Mouse (Mus musculus): ENCODE results near the gene Spsb4. TPM values are rescaled to one million over a fixed set of nuclear protein-coding genes. Genes with fewer than 3 reads are reported as not detected.

Spsb4 gene
- total and polyA plus RNA-seq, 2 experiments from 2014 or later: 31.8 to 36.4 TPM

DNA sequence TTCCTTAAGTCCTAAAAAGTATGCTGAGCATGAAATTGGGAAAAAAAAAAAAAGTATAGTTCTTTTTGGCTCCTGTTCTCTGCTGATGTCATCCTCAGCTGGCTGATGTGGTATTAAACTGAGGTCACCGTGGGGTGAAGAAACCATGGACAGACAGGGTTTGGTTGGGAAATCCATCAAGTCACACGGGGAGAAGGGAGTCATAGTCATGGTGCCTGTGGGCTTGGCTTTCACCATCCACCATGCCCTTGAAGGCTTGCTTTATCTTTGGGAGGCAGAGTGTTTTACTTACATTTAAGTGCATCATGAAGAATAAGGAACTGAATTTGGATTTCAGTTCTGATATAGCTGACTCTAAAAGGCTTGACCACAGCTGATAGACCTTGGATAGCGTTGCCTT lies 19.4 kb upstream of the Spsb4 start:
- no peak for DNase-seq (ENCODE audit: low spot score)
- Histone ChIP-seq H3K9ac (replicated peaks; ENCODE audit: low read depth, low read length) (no peak overlapping the region), H3K27me3 (ENCODE audit: control insufficient read depth, insufficient read depth, low read length) (no peaks in the 10 kb centered on the region), H3K4me1 (ENCODE audit: control insufficient read depth, insufficient read depth) (no peaks in the 10 kb centered on the region), H3K4me2 (ENCODE audit: low read depth, low read length) (no peak overlapping the region), H3K4me3 (ENCODE audit: low read depth, low read length) (no peak overlapping the region), H3K27ac (ENCODE audit: low read depth) (no peak overlapping the region), H3K9me3 (replicated peaks; ENCODE audit: control insufficient read depth, low read length) (0 out of 2 replicates have a peak, but pooled peaks cover 3% of the 10 kb centered on the region), H3K36me3 (replicated peaks; ENCODE audit: control insufficient read depth, insufficient read depth, low read length) (no peaks in the 10 kb centered on the region)
- no peak for ATAC-seq (ENCODE audit: insufficient read depth, low read depth)
- TF ChIP-seq CTCF (IDR thresholded peaks at IDR 0.05; ENCODE audit: low read depth) (no peak), EP300 (IDR thresholded peaks at IDR 0.05; ENCODE audit: low read depth) (no peak)
- 76% methylated on average over 3 of the region's 3 CpGs for WGBS

DNA sequence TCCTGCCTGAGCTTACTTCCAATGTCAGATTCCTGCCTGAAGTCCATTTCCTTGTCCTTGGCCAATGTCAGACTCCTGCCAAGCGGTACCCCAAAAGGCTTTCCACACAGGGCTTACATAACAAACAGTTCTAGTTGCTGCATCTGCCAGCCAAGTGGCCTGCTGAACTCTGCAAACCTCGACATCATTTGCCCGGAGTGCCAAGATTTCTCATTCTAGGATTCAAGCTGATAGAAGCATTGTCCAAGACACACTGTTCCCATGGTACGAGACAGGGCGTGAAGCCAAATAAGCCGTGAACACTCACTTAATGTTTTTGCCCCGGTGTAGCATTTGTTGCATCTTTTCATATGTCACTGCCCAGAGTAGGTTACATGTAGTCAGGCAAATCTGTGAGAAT lies 18.0 kb upstream of the Spsb4 start:
- TF ChIP-seq EP300 (IDR thresholded peaks at IDR 0.05; ENCODE audit: low read depth) (no peak), CTCF (IDR thresholded peaks at IDR 0.05; ENCODE audit: low read depth) (no peak)
- 77% methylated on average over 7 of the region's 7 CpGs for WGBS
- H3K27me3 ChIP-seq (ENCODE audit: control insufficient read depth, insufficient read depth, low read length): no peaks in the 10 kb centered on the region

DNA sequence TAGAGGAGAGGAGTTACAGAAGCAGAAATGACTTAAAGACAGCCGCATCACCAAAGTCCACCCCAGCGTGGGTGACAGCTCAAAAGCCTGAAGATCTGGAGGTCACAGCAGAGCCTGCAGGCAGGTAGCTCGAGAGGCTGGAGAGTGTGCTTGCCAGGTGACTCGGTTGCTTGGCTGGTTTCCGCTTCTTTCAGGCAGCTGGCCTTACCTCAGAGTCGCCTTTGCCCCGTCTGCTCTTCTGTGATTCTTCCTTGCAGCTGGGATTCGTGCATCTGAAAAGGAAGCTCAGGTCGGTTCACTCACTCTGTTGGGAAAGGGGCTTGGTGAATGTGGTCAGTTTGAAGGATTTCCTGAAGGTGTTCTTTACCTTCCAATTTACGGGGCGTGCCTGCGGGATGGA lies 8.7 kb upstream of the Spsb4 start:
- TF ChIP-seq CTCF (IDR thresholded peaks at IDR 0.05; ENCODE audit: low read depth): no peak
- no peak for TF ChIP-seq EP300 (IDR thresholded peaks at IDR 0.05; ENCODE audit: low read depth)

More for the DNA sequence above, 18.0 kb upstream of the Spsb4 start:
- no peak overlapping the region for H3K9ac ChIP-seq (replicated peaks; ENCODE audit: low read depth, low read length)
- DNase-seq (ENCODE audit: low spot score) (no peak), ATAC-seq (ENCODE audit: insufficient read depth, low read depth) (no peak)
- H3K9me3 ChIP-seq (replicated peaks; ENCODE audit: control insufficient read depth, low read length): 0 out of 2 replicates have a peak, but pooled peaks cover 3% of the 10 kb centered on the region
- H3K4me3 ChIP-seq (ENCODE audit: low read depth, low read length): no peak overlapping the region
- no peaks in the 10 kb centered on the region for H3K36me3 ChIP-seq (replicated peaks; ENCODE audit: control insufficient read depth, insufficient read depth, low read length)
- no peaks in the 10 kb centered on the region for H3K4me1 ChIP-seq (ENCODE audit: control insufficient read depth, insufficient read depth)
- no peak overlapping the region for H3K27ac ChIP-seq (ENCODE audit: low read depth)
- no peak overlapping the region for H3K4me2 ChIP-seq (ENCODE audit: low read depth, low read length)

DNA sequence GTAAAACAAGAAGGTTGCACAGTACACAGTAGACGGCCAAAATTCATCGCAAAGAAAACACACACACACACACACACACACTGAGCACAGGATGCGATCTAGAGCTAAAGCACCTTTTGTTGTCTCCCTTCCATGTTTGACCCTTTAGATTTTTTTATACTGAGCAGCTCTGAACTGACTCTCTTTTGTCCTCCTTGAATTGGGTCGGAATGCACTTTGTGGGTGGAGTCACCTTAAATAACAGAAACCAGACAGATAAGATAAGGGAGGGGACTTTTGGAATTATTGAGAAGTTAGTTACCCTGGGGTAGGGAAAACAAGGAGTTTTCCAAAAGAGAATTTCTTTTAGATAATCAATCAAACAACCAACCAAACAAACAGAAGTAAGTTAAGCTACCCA lies 7.4 kb upstream of the Spsb4 start:
- Histone ChIP-seq H3K4me2 (ENCODE audit: low read depth, low read length) (no peak overlapping the region), H3K9ac (replicated peaks; ENCODE audit: low read depth, low read length) (no peak overlapping the region), H3K27me3 (ENCODE audit: control insufficient read depth, insufficient read depth, low read length) (no peaks in the 10 kb centered on the region), H3K4me1 (ENCODE audit: control insufficient read depth, insufficient read depth) (no peaks in the 10 kb centered on the region), H3K9me3 (replicated peaks; ENCODE audit: control insufficient read depth, low read length) (0 out of 2 replicates have a peak, but pooled peaks cover 4% of the 10 kb centered on the region), H3K27ac (ENCODE audit: low read depth) (no peak overlapping the region), H3K4me3 (ENCODE audit: low read depth, low read length) (no peak overlapping the region), H3K36me3 (replicated peaks; ENCODE audit: control insufficient read depth, insufficient read depth, low read length) (no peaks in the 10 kb centered on the region)
- TF ChIP-seq EP300 (IDR thresholded peaks at IDR 0.05; ENCODE audit: low read depth) (no peak), CTCF (IDR thresholded peaks at IDR 0.05; ENCODE audit: low read depth) (no peak)
- DNase-seq (ENCODE audit: low spot score): no peak
- 82% methylated on average over 4 of the region's 4 CpGs for WGBS
- ATAC-seq (ENCODE audit: insufficient read depth, low read depth): no peak

More for the DNA sequence above, 8.7 kb upstream of the Spsb4 start:
- Histone ChIP-seq H3K9me3 (replicated peaks; ENCODE audit: control insufficient read depth, low read length) (0 out of 2 replicates have a peak, but pooled peaks cover 4% of the 10 kb centered on the region), H3K9ac (replicated peaks; ENCODE audit: low read depth, low read length) (no peak overlapping the region), H3K4me3 (ENCODE audit: low read depth, low read length) (no peak overlapping the region), H3K27me3 (ENCODE audit: control insufficient read depth, insufficient read depth, low read length) (no peaks in the 10 kb centered on the region), H3K4me2 (ENCODE audit: low read depth, low read length) (no peak overlapping the region), H3K27ac (ENCODE audit: low read depth) (no peak overlapping the region), H3K36me3 (replicated peaks; ENCODE audit: control insufficient read depth, insufficient read depth, low read length) (no peaks in the 10 kb centered on the region), H3K4me1 (ENCODE audit: control insufficient read depth, insufficient read depth) (no peaks in the 10 kb centered on the region)
- 79% methylated on average over 12 of the region's 12 CpGs for WGBS
- ATAC-seq (ENCODE audit: insufficient read depth, low read depth) (no peak), DNase-seq (ENCODE audit: low spot score) (no peak)

DNA sequence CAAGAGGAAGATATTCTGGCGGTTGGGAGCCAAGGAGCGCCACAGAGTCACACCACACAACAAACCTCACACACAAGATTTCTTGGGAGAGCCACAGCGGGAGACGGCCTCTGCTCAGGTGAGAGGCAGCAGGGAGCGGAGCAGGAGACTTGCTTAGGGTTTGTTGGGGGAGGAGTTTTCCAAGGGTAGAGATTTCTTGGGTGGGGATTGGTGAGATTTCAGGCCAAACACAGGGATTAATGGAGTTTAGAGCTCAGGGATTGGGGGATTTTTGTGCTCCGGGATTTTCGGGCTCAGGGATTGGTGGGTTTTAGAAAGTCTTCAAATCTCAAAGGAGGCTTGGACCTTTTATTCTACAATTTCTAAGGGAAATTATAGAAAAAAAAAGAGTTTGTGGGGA lies 5.8 kb upstream of the Spsb4 start:
- 74% methylated on average over 7 of the region's 7 CpGs for WGBS
- TF ChIP-seq CTCF (IDR thresholded peaks at IDR 0.05; ENCODE audit: low read depth) (no peak), EP300 (IDR thresholded peaks at IDR 0.05; ENCODE audit: low read depth) (no peak)

DNA sequence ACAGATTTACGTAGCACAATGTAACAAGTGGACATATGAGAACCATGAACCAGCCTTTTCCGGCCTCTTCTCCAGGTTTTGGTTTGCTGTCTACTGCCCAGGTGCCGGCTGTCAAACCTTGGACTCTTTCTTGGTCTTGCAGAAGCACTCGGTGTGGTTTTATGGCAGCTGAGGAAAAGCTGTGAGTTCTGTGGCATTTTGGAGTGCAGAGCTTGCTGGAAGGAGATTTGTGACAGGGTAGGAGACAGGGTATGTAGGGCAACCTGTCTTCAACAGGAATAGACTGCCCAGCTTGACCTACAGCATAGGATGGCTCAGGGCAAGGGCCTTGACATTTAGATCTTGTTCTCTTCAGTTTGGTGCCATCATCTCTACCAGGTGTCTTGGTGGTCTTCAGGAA lies 4.3 kb upstream of the Spsb4 start:
- Histone ChIP-seq H3K27me3 (ENCODE audit: control insufficient read depth, insufficient read depth, low read length) (peaks cover 9% of the 10 kb centered on the region; the same call in 1 of the 2 replicates), H3K4me2 (ENCODE audit: low read depth, low read length) (no peak overlapping the region), H3K4me3 (ENCODE audit: low read depth, low read length) (no peak overlapping the region), H3K9me3 (replicated peaks; ENCODE audit: control insufficient read depth, low read length) (0 out of 2 replicates have a peak, but pooled peaks cover 4% of the 10 kb centered on the region), H3K36me3 (replicated peaks; ENCODE audit: control insufficient read depth, insufficient read depth, low read length) (no peaks in the 10 kb centered on the region), H3K9ac (replicated peaks; ENCODE audit: low read depth, low read length) (no peak overlapping the region), H3K4me1 (ENCODE audit: control insufficient read depth, insufficient read depth) (peaks cover 3% of the 10 kb centered on the region; the same call in 1 of the 2 replicates), H3K27ac (ENCODE audit: low read depth) (no peak overlapping the region)
- DNase-seq (ENCODE audit: low spot score) (no peak), ATAC-seq (ENCODE audit: insufficient read depth, low read depth) (no peak)
- TF ChIP-seq EP300 (IDR thresholded peaks at IDR 0.05; ENCODE audit: low read depth): no peak
- WGBS: 93% methylated on average over 4 of the region's 4 CpGs

More for the DNA sequence above, 5.8 kb upstream of the Spsb4 start:
- H3K9me3 ChIP-seq (replicated peaks; ENCODE audit: control insufficient read depth, low read length): 0 out of 2 replicates have a peak, but pooled peaks cover 4% of the 10 kb centered on the region
- H3K9ac ChIP-seq (replicated peaks; ENCODE audit: low read depth, low read length): no peak overlapping the region
- H3K4me3 ChIP-seq (ENCODE audit: low read depth, low read length): no peak overlapping the region
- ATAC-seq (ENCODE audit: insufficient read depth, low read depth): no peak
- DNase-seq (ENCODE audit: low spot score): no peak
- no peaks in the 10 kb centered on the region for H3K36me3 ChIP-seq (replicated peaks; ENCODE audit: control insufficient read depth, insufficient read depth, low read length)
- no peak overlapping the region for H3K4me2 ChIP-seq (ENCODE audit: low read depth, low read length)
- H3K27ac ChIP-seq (ENCODE audit: low read depth): no peak overlapping the region
- H3K4me1 ChIP-seq (ENCODE audit: control insufficient read depth, insufficient read depth): no peaks in the 10 kb centered on the region
- peaks cover 5% of the 10 kb centered on the region; the same call in 1 of the 2 replicates for H3K27me3 ChIP-seq (ENCODE audit: control insufficient read depth, insufficient read depth, low read length)

Data from heart, postnatal 0 days (tissue).